In the genomic region with DNA sequence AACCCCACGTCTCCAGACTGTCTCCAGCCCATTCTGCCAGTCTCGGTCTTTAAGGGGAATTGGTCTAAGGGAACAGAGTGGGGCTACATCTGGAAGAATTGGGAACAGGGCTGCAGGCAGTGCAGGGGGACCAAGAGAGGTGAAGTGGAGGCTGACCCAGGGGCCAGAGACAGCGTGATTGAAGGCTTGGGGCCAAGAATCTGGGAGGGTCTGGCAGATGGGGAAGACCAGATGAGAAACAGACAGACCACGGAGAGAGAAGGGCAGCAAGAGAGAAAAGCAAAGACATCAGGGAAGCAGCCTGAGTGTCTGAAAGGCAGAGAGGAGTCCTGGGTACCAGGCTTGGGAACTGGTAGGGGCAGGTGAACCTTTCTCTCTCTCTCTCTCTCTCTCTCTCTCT, we compare ENCODE assay signal across 10 mouse cellular contexts. TPM values are rescaled to one million over a fixed set of nuclear protein-coding genes. Genes with fewer than 3 reads are reported as not detected.
A peak's percentile ranks its signal among the peaks of the same experiment; 100 is the strongest.
DNase-seq lines count a peak whose midpoint lies in the region; ATAC-seq lines count a peak whose summit lies in the region.
"Had no signal": no experiment of that assay in that cellular context is flagged by ENCODE, and none has a peak within 500 bp of the region (broad histone marks: within the 10 kb centered on the region; RNA-seq: fewer than 3 reads in every experiment).

No protein-coding gene starts in this region.

- no peaks in the 10 kb centered on the region for H3K9me3 ChIP-seq in lung, embryonic 16.5 days (ENCODE audit: control insufficient read depth, low read length)
- H3K9me3 ChIP-seq in limb, embryonic 13.5 days: no peaks in the 10 kb centered on the region
- H3K9me3 ChIP-seq in neural tube, embryonic 15.5 days (replicated peaks): no peaks in the 10 kb centered on the region

- 27% methylated on average over 4 of the region's 4 CpGs for WGBS in lung, embryonic 16.5 days
- WGBS in limb, embryonic 13.5 days: 11% methylated on average over 4 of the region's 4 CpGs
- WGBS in neural tube, embryonic 15.5 days: 12% methylated on average over 4 of the region's 4 CpGs

- H3K36me3 ChIP-seq in lung, embryonic 16.5 days (ENCODE audit: control insufficient read depth, insufficient read depth, low read length): peaks cover 20% of the 10 kb centered on the region
- peaks cover 71% of the 10 kb centered on the region for H3K36me3 ChIP-seq in limb, embryonic 13.5 days
- peaks cover 57% of the 10 kb centered on the region for H3K36me3 ChIP-seq in neural tube, embryonic 15.5 days

- no peak overlapping the region for H3K27ac ChIP-seq in lung, embryonic 16.5 days (ENCODE audit: low read length)
- no peak overlapping the region for H3K27ac ChIP-seq in limb, embryonic 13.5 days
- no peak overlapping the region for H3K27ac ChIP-seq in neural tube, embryonic 15.5 days (replicated peaks)

- H3K9ac ChIP-seq in lung, embryonic 16.5 days (ENCODE audit: low read length): peak overlapping the region; percentile 26; the same call in 1 of the 2 replicates
- H3K9ac ChIP-seq in limb, embryonic 13.5 days: peak overlapping the region; percentile 91
- peak overlapping the region; percentile 89 for H3K9ac ChIP-seq in neural tube, embryonic 15.5 days (replicated peaks)

- no peak for ATAC-seq in lung, embryonic 16.5 days (ENCODE audit: low read depth)
- no peak for ATAC-seq in limb, embryonic 13.5 days (ENCODE audit: low FRiP score, low read depth)
- ATAC-seq in neural tube, embryonic 15.5 days (ENCODE audit: low FRiP score): no peak

- H3K4me2 ChIP-seq in lung, embryonic 16.5 days (ENCODE audit: low read depth, low read length): peak overlapping the region; percentile 84
- peak overlapping the region; percentile 93 for H3K4me2 ChIP-seq in limb, embryonic 13.5 days (replicated peaks)
- H3K4me2 ChIP-seq in neural tube, embryonic 15.5 days: peak overlapping the region; percentile 96

- H3K4me1 ChIP-seq in lung, embryonic 16.5 days (replicated peaks; ENCODE audit: control insufficient read depth, insufficient read depth, low read length): peaks cover 6% of the 10 kb centered on the region; the same call in 1 of the 2 replicates
- peaks cover 16% of the 10 kb centered on the region for H3K4me1 ChIP-seq in limb, embryonic 13.5 days
- peaks cover 35% of the 10 kb centered on the region for H3K4me1 ChIP-seq in neural tube, embryonic 15.5 days

- DNase-seq in cerebellum, postnatal 10 days: peak; percentile 54 to 67
- no peak for DNase-seq in cerebellum, adult 8-10 months
- no peak for DNase-seq in lung, postnatal 10 days
- DNase-seq in gastrocnemius, postnatal 10 days: no peak
- DNase-seq in urinary bladder, postnatal 36 days (ENCODE audit: low spot score in 2 of 2): no peak

- H3K4me3 ChIP-seq in lung, embryonic 16.5 days (ENCODE audit: low read length): 0 out of 2 replicates have a peak overlapping the region, but pooled peaks have one; percentile 0
- peak overlapping the region; percentile 76 for H3K4me3 ChIP-seq in limb, embryonic 13.5 days
- peak overlapping the region; percentile 79 for H3K4me3 ChIP-seq in neural tube, embryonic 15.5 days (replicated peaks)

- H3K27me3 ChIP-seq in lung, embryonic 16.5 days (ENCODE audit: control insufficient read depth, insufficient read depth, low read depth, low read length): no peaks in the 10 kb centered on the region
- H3K27me3 ChIP-seq in limb, embryonic 13.5 days: no peaks in the 10 kb centered on the region
- H3K27me3 ChIP-seq in neural tube, embryonic 15.5 days (replicated peaks): no peaks in the 10 kb centered on the region

RNA-seq across cellular contexts. Expression of gene Gm17606, which starts 0.6 kb away (rescaled TPM):
- polyA plus RNA-seq in lung, embryonic 16.5 days (2015; fragmentation: Nextera tagmentation; extraction: Ambion mirVana): not detected in 2 replicates
- polyA plus RNA-seq in limb, embryonic 13.5 days (2015; fragmentation: Nextera tagmentation; extraction: Ambion mirVana): not detected in 2 replicates
- polyA plus RNA-seq in neural tube, embryonic 15.5 days (2015; fragmentation: Nextera tagmentation; extraction: Ambion mirVana): not detected in 2 replicates
- total RNA-seq in gastrocnemius, postnatal 10 days (2021): not detected
- total RNA-seq: layer of hippocampus, adult 2 months had no signal
- polyA plus RNA-seq: brain, embryonic 14.5 days had no signal

RNA-seq across cellular contexts. Expression of gene Cdh24, which starts 1.0 kb away (rescaled TPM):
- 2.1 and 2.8 TPM in 2 replicates for polyA plus RNA-seq in lung, embryonic 16.5 days (2015; fragmentation: Nextera tagmentation; extraction: Ambion mirVana)
- polyA plus RNA-seq in limb, embryonic 13.5 days (2015; fragmentation: Nextera tagmentation; extraction: Ambion mirVana): 6.7 and 8.2 TPM in 2 replicates
- 13.2 and 14.0 TPM in 2 replicates for polyA plus RNA-seq in neural tube, embryonic 15.5 days (2015; fragmentation: Nextera tagmentation; extraction: Ambion mirVana)
- total RNA-seq in gastrocnemius, postnatal 10 days (2021): 1 to 10 TPM in 1 of 2 experiments, under 1 TPM in 1; 0.96 to 1.8 TPM

RNA-seq across cellular contexts. Expression of gene Psmb11, which starts 18.9 kb away (rescaled TPM):
- polyA plus RNA-seq in lung, embryonic 16.5 days (2015; fragmentation: Nextera tagmentation; extraction: Ambion mirVana): 1.2 and 4.3 TPM in 2 replicates
- 0.11 TPM in 1 of 2 replicates, not detected in the other for polyA plus RNA-seq in limb, embryonic 13.5 days (2015; fragmentation: Nextera tagmentation; extraction: Ambion mirVana)
- polyA plus RNA-seq in neural tube, embryonic 15.5 days (2015; fragmentation: Nextera tagmentation; extraction: Ambion mirVana): 0.04 and 27.8 TPM in 2 replicates
- not detected for total RNA-seq in gastrocnemius, postnatal 10 days (2021)

RNA-seq across cellular contexts. Expression of gene Psmb5, which starts 22.3 kb away (rescaled TPM):
- 352 and 366 TPM in 2 replicates for polyA plus RNA-seq in lung, embryonic 16.5 days (2015; fragmentation: Nextera tagmentation; extraction: Ambion mirVana)
- 394 and 410 TPM in 2 replicates for polyA plus RNA-seq in limb, embryonic 13.5 days (2015; fragmentation: Nextera tagmentation; extraction: Ambion mirVana)
- polyA plus RNA-seq in neural tube, embryonic 15.5 days (2015; fragmentation: Nextera tagmentation; extraction: Ambion mirVana): 446 and 448 TPM in 2 replicates
- total RNA-seq in gastrocnemius, postnatal 10 days (2021): 100 to 1,000 TPM; 183 to 207 TPM

RNA-seq across cellular contexts. Expression of gene 4931414P19Rik, which starts 34.3 kb away (rescaled TPM):
- 11.6 and 12.7 TPM in 2 replicates for polyA plus RNA-seq in lung, embryonic 16.5 days (2015; fragmentation: Nextera tagmentation; extraction: Ambion mirVana)
- 7.6 and 8.0 TPM in 2 replicates for polyA plus RNA-seq in limb, embryonic 13.5 days (2015; fragmentation: Nextera tagmentation; extraction: Ambion mirVana)
- 4.4 and 6.5 TPM in 2 replicates for polyA plus RNA-seq in neural tube, embryonic 15.5 days (2015; fragmentation: Nextera tagmentation; extraction: Ambion mirVana)
- total RNA-seq in gastrocnemius, postnatal 10 days (2021): 1 to 10 TPM; 3.1 to 5.1 TPM

Comparison
In these comparisons a context has a peak if more than half of its experiments do, and no peak if none do; other contexts are left out.
1. DNase-seq: peak in cerebellum, postnatal 10 days (2 of 2); none in cerebellum, adult 8-10 months (single experiment), lung, postnatal 10 days (single experiment), gastrocnemius, postnatal 10 days (single experiment) and urinary bladder, postnatal 36 days (0 of 2).
2. H3K4me3 ChIP-seq: peak in every context shown above with its lines; median percentile 79 in neural tube, embryonic 15.5 days; 76 in limb, embryonic 13.5 days; 0 in lung, embryonic 16.5 days.
3. H3K9ac ChIP-seq: peak in every context shown above with its lines; median percentile 91 in limb, embryonic 13.5 days; 89 in neural tube, embryonic 15.5 days; 26 in lung, embryonic 16.5 days.
4. Peak in every context shown above with its lines, with median percentiles within 50 percentile points of each other: H3K4me2 ChIP-seq.